Mouse (Mus musculus): ENCODE data around the gene Rnaset2b. TPM values are rescaled to one million over a fixed set of nuclear protein-coding genes. Genes with fewer than 3 reads are reported as not detected.
"Not testable (repeated sequence)": the region's sequence is repeated elsewhere in the genome, so short reads cannot be mapped to it uniquely, and the experiment has no call there.

Gene Rnaset2b
- 474 TPM in 2 replicates for total RNA-seq (2021)
- long read RNA-seq, transcript Rnaset2b-201 (9 exons, 1,783 nt): major isoform, 77 of 105 reads
- long read RNA-seq, partial matches to known transcripts: 27 of 105 reads
- long read RNA-seq, other reads (novel, unspliced or antisense): 1 of 105 reads

DNA sequence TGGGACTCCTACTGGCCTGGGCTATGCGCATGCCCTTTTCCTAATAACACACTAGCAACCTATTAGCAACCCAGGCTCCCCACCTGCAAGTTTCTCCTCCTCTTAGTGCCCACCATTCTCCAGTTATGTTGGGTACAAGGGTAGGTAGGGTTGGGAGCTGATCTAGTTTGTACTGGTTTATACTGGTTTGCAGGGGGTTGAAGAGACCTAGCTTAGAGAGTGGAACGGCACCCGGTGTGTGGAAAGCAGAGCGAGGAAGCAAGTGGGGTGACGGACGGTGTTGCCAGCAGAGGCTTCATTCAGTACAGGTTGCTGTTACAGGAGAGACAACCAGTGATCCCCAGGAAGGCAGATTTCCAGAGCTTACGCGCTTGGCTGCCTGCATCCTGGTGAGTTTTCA lies at the start of gene Rnaset2b:
Rnaset2b (plus strand) TSS at position 301 of the 400 bp plus-strand sequence.
- not testable (repeated sequence) for DNase-seq

DNA sequence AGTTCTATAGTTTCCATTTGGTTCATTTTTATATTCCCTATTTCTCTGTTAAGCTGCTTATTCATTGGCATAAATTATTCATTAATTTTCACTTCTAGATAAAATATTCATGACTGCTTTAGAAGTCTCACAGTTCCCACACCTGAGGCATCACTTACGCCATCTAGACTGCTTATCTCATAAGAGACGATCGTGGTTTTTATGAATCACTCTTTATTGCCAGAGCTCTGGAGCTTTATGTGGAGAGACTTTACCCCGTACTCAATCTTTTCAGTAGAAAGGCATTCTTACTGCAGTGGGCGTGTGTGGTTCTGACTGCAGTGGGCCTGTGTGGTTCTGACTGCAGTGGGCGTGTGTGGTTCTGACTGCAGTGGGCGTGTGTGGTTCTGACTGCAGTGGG lies 38.8 kb upstream of the Rnaset2b start:
- not testable (repeated sequence) for DNase-seq

DNA sequence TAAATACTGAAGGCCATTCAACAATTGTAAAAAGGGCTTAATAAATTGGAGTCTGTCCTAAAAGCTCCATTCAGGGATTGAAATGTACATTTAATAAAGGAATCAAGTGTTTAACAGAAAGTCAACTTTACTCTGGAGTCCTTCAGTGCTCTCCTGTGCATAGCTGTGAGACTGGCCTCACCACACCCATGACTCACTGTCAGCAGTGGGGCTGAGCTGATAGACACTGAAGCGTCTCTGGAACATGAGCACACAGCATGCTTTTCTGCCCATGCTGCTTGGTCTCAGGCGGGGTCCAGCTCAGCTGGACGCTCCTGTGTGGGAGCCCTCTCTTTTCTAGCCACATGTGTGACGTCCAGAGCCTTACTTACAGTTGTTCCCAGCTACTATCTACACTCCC lies 27.9 kb upstream of the Rnaset2b start:
- not testable (repeated sequence) for DNase-seq

DNA sequence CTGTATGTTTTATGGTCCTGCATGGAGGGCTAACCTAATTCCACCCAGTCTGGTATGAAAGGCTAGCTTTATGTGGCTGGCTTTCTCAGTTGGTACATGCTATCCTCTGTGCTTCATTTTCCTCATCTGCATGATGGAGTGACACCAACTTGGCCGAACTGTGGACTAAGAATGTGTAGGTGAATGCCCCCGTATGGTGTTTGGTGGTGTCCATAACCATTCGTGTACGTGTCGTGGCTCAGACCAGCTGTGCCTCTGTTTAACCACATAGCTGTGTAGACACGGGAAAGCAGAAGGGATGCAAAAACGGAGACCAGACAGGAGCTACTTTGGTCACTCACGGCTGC lies 22.8 kb upstream of the Rnaset2b start:
- DNase-seq: not testable (repeated sequence)

DNA sequence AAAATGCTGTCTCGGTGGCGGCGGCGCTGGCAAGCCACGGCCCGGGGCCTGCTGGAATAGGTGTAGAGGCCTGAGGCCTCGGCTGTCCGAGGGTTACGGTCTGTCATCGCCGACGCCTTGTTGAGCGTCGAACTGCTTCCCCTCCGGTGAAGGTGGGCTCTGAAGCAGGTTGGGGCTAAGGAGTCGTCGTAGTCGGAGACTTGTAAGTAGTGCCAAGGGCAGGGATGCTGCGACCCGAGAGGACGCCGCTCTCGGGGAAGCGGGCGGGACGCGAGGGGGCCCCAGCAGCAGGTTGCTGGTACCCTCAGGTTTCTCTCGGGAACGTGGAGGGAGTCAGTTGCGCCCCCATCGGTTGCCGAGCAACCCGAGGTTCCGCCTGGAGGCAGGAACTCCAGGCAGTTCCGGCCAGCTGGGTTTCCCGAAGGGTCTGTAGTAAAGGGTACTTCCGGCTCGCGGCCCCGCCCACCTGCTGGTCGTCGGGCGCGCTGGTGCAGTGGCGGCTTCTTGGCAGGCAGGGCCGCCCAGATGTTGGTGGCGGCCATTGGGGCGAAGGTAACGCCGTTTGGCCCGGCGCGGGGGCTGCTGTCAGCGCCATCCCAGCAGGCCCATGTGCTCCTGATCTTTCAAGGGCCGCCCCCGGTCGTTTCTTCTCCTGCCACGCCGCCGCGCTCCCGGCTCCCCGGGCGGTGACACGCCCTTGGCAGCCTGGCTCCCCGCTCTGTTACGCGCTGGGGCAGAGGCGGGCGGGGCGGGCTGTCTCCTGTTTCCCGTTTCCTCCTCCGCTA lies 22.3 kb upstream of the Rnaset2b start, which contains the start of gene Rsph3b:
Rsph3b (minus strand) TSS at position 699 of the 785 bp plus-strand sequence.
- peak; percentile 86 for DNase-seq

DNA sequence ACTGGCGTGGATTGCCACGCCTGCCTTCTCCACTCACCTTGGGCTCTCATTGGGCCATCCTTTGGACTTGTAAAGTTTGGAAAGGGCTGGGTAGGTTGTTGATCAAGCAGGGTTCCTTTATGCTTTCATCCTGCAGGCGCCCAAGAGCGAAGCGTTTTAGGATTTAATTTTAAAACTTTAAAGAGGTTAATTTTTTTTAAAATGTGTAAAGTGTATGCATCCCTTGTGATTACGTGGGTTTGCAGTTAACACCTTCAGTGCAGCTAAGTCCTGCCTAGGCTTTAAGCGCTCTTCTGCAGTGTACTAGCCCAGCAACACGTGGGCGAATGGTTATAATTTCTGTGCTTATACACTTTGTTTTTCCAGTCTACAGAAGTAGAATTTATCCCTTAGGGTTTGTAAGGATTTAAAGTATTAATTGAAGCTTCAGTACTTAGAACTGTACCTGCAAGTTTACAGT lies 21.6 kb upstream of the Rnaset2b start:
- DNase-seq: not testable (repeated sequence)

DNA sequence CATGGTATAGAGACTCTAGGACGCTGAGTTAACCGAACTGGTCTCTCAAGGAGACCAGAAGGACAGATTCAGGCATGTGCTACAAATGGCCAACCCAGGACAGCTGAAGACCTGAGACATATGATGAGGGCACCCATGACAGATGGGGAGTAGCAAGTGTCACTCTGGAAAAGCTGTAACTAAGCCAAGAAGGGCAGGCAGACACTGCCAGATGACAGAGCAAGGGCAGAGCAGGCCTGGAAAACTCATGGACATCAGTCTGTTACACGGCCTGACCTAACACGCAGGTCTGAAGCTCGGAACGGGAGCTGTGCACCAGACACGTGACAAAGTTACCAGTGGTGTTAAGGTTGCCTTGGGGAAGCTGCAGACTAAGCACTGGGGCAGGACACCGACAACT lies 11.6 kb upstream of the Rnaset2b start:
- DNase-seq: not testable (repeated sequence)

DNA sequence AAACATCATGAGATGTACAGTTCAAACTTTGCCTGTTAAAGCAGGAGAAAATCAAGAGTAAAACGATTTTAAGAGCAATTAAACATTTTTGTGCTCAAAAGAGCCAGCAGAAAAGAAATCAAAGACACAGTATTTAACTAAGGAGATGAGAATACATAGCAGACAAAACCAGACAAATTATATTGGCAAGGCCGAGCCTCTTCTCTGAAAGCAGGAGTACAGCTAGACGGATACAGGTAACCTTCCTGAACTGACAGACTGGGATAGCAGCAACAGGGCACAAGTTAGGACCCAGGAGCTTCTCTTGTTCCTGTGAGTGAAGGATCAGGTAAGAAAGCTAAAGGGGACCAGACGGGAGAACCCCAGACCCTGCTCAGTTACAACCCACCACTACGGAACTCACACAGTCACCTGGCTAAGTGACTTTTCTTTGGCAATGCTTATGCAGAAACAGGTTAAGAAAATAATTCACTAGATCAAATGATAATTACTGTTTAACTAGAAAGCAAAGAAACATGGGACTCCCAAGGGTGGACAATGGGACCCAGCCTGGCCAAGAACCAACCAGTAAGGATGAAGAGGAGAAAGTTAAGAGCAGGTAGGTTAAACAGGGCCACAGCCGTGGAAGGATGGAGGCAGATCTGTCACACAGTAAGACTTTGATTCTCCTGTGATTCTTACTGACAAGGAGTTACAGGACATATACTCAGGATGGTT lies 10.7 kb upstream of the Rnaset2b start:
- DNase-seq: not testable (repeated sequence)

DNA sequence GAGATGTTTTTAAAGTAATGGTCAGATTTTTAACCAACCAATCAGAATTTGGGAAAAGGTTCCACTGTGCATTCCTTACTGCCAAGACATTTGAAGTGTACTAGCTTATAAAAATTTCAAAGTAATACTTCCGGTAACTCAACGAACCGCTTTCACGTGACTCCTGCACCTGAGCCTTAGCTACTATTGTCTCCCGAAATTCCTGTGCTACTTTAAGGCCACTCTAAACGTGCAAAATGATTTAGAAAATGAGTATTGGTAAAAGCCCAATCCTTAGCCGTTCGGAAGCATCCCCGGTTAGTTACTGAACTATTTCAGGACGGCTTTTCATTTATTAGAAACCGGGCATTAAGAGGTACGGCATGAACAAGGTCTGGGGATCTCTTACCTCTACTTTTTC lies 10.1 kb upstream of the Rnaset2b start:
- not testable (repeated sequence) for DNase-seq

DNA sequence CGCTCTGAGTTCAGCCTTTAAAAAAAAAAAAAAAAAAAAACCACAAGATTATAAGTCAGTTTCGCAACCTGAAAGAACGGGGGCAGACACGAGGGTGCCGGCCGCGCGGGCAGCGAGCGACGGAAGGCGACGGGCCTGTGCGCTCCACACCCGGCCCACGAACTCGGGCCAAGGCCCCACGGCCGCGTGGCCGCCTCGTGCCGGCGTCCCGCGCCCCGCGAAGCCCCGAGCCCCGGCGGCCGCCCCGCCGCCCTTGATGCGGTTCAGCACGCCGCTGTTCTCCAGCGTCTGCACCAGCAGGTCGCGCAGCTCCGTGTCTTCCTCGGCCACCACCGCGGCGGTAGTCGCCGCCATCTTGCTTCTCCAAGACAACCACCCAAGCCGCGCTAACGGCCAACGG lies 9.7 kb upstream of the Rnaset2b start, which contains the start of gene Tagap1:
Tagap1 (minus strand) TSS at position 381 of the 400 bp plus-strand sequence.
- DNase-seq: not testable (repeated sequence)

DNA sequence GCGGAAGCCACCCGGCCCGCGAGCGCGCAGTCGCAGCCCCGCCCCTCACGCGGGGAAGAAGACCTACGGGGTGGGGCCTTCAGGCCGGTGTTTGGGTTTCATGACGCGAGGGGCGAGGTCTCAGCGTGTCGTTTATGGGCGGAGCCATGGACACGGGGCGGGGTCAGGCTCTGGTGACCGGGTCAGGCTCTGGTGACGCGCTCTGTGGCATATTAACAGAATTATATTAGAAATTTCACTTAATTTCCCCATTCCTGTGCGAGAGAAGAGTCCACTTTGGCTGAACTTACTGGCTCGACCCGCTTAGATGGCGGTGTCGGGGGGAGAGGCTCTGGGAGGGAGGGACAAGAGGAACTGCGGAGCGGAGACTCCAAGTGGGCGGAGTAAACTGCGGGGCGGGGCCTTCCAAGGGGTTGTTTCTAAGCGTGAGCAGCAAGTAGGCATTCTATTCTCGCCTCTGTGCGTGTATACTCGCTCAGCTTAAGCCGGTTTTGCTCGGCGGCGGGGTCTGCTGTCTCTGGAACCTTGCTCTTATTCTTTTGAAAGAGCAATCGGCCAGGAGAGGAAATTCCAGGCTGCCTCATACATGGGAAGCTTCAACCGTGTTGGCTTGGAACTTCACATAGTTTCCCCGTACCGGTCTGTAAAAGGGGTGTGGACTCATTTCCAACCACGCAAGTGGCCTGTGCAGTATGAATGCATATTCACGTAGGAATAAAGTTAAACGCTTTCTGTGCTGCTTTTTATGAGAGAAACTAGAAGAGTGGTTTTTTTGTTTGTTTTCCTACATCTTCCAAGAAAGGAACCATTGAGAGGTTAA lies 9.0 kb upstream of the Rnaset2b start:
- DNase-seq: not testable (repeated sequence)

DNA sequence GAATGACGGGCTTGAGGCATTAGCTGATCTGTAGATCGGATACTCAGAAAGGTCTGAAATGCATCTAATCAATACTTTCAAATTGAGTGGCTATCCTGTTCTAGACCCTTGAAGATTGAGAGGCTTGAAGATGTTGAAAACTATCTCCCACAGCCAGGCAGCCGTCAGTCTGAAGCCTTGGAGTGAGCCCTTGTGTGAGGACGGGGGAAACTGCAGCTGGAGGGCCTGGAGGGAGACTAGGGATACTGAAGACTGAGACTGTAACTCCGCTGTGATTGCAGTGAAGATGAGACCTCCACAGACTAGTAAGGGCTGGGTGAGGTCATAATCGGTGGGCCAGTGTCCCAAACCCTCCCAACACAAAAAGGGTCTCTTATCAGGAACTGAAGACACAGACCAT lies 8.1 kb upstream of the Rnaset2b start:
- DNase-seq: not testable (repeated sequence)

DNA sequence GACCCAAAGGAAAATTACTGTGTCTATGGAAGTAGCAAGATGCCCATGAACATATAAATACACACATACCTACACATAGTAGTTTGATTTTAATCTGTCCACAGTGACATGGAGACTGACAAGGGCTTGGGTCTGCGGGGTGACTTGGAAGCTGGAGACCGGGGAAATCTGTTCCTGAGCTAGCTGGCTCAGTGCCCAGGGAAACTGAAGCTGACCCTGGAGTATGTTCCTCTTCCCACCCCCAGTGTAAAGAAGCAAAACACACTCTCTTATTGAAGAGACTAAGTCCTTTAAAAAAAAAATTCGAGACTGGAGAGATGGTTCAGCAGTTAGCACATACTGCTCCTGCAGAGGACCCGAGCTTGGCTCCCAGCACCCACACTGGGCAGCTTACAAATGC lies 7.5 kb upstream of the Rnaset2b start:
- not testable (repeated sequence) for DNase-seq

DNA sequence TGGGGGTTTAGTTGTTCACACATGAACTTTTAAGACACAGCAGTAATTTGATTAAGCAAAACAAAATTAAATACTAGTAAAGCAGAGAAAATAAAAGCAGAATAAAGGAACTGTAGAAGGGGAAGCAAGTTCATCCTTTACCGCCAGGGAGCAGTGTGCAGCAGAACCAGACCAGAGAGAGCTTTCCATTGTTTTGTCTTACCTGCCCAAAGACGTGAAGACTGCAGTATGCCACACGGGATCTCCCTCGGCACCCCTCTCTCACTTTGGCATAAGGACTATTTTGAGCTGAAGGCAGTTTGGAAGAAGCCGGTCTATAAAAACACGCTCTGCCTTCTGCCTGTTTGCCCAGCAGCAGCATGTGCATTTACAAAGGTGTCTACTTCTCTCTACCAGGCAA lies 5.1 kb upstream of the Rnaset2b start:
- DNase-seq: not testable (repeated sequence)

DNA sequence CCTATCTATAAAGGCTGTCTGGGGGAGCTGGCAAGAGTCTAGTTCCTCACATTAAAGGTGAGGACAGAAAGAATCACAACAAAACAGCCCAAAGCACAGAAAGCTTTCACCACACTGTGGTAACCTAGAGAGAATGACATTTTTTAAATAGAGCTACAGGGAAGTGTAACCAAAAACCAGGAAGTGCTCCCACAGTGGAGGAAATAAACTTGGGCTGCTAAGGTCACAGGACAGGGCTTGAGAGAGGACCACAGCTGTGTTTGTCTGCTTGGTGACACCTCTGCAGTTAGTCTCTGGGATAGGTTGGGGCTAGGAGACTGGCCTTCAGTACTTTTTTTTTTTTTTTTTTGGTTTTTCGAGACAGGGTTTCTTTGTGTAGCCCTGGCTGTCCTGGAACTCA lies 2.8 kb upstream of the Rnaset2b start:
- DNase-seq: not testable (repeated sequence)

DNA sequence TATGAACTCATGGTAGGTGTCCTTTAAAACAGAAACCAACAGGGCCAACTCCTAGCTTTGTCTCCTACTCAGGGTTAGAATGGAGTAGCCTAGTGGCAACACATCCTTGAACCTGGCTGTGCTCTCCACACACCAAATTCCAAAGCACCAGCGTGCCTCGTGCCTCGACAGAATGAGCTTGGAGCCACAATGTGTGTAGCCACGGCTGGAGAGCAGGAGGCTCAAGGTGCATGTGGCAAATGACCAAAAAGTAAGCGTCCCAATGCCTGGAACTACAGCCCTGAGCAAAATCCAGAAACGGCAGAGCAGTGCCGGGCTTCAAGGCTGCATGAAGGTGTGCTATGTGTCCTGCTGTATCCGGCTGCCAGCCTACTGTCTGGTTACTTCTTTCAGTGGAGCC lies 804 bp downstream of the Rnaset2b start:
- DNase-seq: not testable (repeated sequence)

DNA sequence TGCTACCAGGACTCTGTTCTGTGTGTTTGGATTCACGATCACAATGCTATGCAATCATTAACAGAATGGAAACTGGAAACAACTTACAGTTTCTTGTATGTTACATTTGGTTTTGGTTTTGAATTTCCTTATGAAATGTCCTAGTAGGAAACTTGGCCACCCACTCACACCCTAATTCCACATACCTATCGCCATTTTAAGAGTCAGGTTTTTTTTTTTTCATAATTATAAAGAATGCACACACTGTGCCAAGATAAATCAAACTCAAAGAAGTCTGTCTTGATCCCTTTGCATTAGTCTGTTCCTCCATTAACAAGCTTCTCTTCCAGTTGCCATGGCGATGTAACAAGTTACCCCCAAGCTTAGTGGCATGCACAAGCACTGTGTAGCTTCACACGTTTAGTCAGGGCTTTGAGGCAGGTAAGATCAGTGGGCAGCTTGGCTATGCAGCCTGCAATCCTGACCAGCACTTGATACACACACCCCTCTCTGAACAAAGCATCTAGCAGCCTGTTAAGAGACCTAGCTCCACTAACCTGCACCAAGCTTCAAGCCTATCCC lies 2.5 kb downstream of the Rnaset2b start:
- not testable (repeated sequence) for DNase-seq

DNA sequence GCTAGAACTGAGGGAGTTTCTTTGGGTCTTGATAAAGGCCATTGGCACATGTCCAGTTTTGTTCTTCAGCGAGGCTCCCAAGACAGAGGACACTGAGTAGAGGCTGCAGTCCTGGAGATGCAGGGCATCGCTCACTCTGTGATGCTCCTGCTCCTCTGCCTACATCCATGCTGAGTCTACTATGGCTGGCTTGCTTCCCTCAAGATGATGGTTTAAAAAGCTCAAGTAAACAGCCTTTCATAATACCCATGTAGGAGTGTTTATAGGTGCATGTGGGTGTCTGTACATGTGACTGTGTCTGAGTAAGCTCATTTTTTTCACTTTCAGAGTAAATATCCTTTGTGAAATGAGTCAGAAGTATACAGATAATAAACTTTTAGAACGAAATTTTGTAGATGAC lies 4.6 kb downstream of the Rnaset2b start:
- DNase-seq: not testable (repeated sequence)

DNA sequence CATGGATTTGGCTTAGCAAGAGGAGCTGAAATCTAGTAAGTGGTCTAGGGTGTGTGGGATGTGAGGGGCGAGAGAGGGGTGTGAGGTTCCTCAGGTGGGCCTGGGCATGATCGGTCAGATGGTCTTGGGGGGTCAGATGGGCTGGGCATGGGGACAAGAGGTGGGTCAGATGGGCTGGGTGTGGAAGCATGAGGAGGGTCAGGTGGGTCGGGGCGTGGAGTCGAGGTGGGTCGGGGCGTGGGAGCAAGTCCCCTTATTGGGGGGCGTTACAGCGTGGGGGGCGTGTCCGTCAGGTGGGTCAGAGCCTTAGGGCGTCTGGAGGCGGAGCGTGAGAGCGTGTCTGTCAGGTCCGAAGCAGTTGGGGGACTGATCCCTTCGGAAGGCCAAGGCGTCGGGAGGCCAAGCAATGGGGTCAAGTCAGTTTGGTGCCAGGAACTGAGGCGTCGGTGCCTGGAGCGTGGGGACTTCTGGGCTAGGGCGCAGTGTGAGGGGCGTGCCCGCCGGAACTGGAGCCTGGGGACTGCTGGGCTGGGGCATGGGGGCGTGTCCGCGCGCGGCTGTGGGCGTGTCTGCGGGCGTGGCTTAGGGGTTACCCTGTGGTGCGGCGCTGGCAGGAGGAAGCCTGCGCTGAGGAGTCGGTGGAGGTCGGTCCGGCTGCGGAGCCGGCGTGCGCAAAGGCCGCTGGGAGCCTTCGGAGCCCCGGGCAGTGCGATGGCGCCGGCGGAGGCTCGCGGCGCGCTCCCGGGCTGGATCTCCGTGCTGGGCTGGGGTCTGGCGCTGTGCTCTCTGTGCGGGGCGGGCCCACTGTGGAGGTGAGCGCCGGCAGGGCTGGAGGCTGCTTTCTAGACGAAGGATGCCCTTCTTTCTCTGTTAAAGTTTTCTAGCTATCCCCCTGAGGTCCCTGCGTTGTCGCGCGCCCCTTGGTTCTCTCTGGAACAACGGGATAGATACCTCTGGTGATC lies 8.1 kb downstream of the Rnaset2b start, which contains the start of gene Gm49721:
Gm49721 (plus strand) TSS at position 618 of the 962 bp plus-strand sequence.
- DNase-seq: peak; percentile 61

DNA sequence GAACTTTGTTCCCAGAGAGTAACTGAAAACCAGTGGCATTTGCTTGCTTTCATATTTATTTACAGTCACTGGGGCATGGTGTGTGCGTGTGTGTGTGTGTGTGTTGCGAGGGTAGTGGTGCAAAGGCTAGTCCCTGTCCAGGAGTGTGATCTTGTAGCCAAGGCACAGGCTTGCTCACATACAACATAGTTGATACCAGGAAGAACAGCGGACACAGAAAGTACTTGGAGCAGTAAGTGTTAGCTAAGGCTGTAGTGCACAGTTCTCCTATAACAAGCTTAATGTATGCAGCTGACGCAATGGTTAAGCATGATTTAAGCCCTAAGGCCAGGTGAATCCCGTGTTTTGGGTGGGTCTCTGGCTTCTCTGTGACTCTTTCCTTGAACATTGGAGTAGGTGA lies 8.9 kb downstream of the Rnaset2b start:
- not testable (repeated sequence) for DNase-seq
